Mouse (Mus musculus): ENCODE data around the gene Prelid3b. TPM values are rescaled to one million over a fixed set of nuclear protein-coding genes. Genes with fewer than 3 reads are reported as not detected.
A peak's percentile ranks its signal among the peaks of the same experiment; 100 is the strongest.

Prelid3b gene
- polyA plus RNA-seq, 1 experiment from 2014 or later = 117 TPM

- H3K9ac ChIP-seq (ENCODE audit: low read length) = no peak overlapping the region
Observed at GRCm38 (mm10) chr2:174446492-174446891, 26.4 kb downstream of the Prelid3b start.

GRCm38 (mm10) chr2:174445018-174445417 is 27.9 kb downstream of the Prelid3b start:
- ATAC-seq (ENCODE audit: low read depth) = no peak
- Histone ChIP-seq H3K27ac (ENCODE audit: low read length) (no peak overlapping the region), H3K9me3 (ENCODE audit: control insufficient read depth, low read length) (no peaks in the 10 kb centered on the region), H3K36me3 (ENCODE audit: control insufficient read depth, insufficient read depth, low read length) (no peaks in the 10 kb centered on the region), H3K4me3 (ENCODE audit: low read length) (no peak overlapping the region), H3K4me1 (replicated peaks; ENCODE audit: control insufficient read depth, insufficient read depth, low read length) (peaks cover 30% of the 10 kb centered on the region), H3K9ac (ENCODE audit: low read length) (no peak overlapping the region), H3K27me3 (ENCODE audit: control insufficient read depth, insufficient read depth, low read depth, low read length) (no peaks in the 10 kb centered on the region), H3K4me2 (ENCODE audit: low read depth, low read length) (no peak overlapping the region)
- 71% methylated on average over 6 of the region's 6 CpGs for WGBS

More at GRCm38 (mm10) chr2:174446492-174446891, 26.4 kb downstream of the Prelid3b start:
- no peak overlapping the region for H3K4me2 ChIP-seq (ENCODE audit: low read depth, low read length)
- H3K27me3 ChIP-seq (ENCODE audit: control insufficient read depth, insufficient read depth, low read depth, low read length) = no peaks in the 10 kb centered on the region
- ATAC-seq (ENCODE audit: low read depth) = no peak
- peaks cover 27% of the 10 kb centered on the region for H3K4me1 ChIP-seq (replicated peaks; ENCODE audit: control insufficient read depth, insufficient read depth, low read length)
- no peaks in the 10 kb centered on the region for H3K36me3 ChIP-seq (ENCODE audit: control insufficient read depth, insufficient read depth, low read length)
- peak overlapping the region; percentile 21; the same call in 1 of the 2 replicates for H3K27ac ChIP-seq (ENCODE audit: low read length)
- 34% methylated on average over 7 of the region's 7 CpGs for WGBS
- no peaks in the 10 kb centered on the region for H3K9me3 ChIP-seq (ENCODE audit: control insufficient read depth, low read length)
- H3K4me3 ChIP-seq (ENCODE audit: low read length) = no peak overlapping the region

GRCm38 (mm10) chr2:174444359-174444758 is 28.5 kb downstream of the Prelid3b start:
- Histone ChIP-seq H3K27me3 (ENCODE audit: control insufficient read depth, insufficient read depth, low read depth, low read length) (no peaks in the 10 kb centered on the region), H3K4me2 (ENCODE audit: low read depth, low read length) (no peak overlapping the region), H3K27ac (ENCODE audit: low read length) (no peak overlapping the region), H3K9me3 (ENCODE audit: control insufficient read depth, low read length) (no peaks in the 10 kb centered on the region), H3K36me3 (ENCODE audit: control insufficient read depth, insufficient read depth, low read length) (no peaks in the 10 kb centered on the region), H3K4me1 (replicated peaks; ENCODE audit: control insufficient read depth, insufficient read depth, low read length) (peaks cover 32% of the 10 kb centered on the region), H3K9ac (ENCODE audit: low read length) (no peak overlapping the region), H3K4me3 (ENCODE audit: low read length) (no peak overlapping the region)
- no peak for ATAC-seq (ENCODE audit: low read depth)
- WGBS = 65% methylated on average over 7 of the region's 7 CpGs

- Histone ChIP-seq H3K9me3 (ENCODE audit: control insufficient read depth, low read length) (no peaks in the 10 kb centered on the region), H3K9ac (ENCODE audit: low read length) (no peak overlapping the region), H3K4me2 (ENCODE audit: low read depth, low read length) (no peak overlapping the region), H3K27ac (ENCODE audit: low read length) (peak overlapping the region; percentile 86), H3K4me1 (replicated peaks; ENCODE audit: control insufficient read depth, insufficient read depth, low read length) (peaks cover 41% of the 10 kb centered on the region), H3K4me3 (ENCODE audit: low read length) (no peak overlapping the region), H3K36me3 (ENCODE audit: control insufficient read depth, insufficient read depth, low read length) (no peaks in the 10 kb centered on the region), H3K27me3 (ENCODE audit: control insufficient read depth, insufficient read depth, low read depth, low read length) (no peaks in the 10 kb centered on the region)
- WGBS = 24% methylated on average over 2 of the region's 2 CpGs
- ATAC-seq (ENCODE audit: low read depth) = no peak
Observed at GRCm38 (mm10) chr2:174443046-174443445, 29.8 kb downstream of the Prelid3b start.

- H3K27ac ChIP-seq (ENCODE audit: low read length) = peak overlapping the region; percentile 86
- no peaks in the 10 kb centered on the region for H3K9me3 ChIP-seq (ENCODE audit: control insufficient read depth, low read length)
- H3K9ac ChIP-seq (ENCODE audit: low read length) = no peak overlapping the region
- H3K4me3 ChIP-seq (ENCODE audit: low read length) = no peak overlapping the region
- H3K27me3 ChIP-seq (ENCODE audit: control insufficient read depth, insufficient read depth, low read depth, low read length) = no peaks in the 10 kb centered on the region
- WGBS = 51% methylated on average over 9 of the region's 9 CpGs
- H3K4me2 ChIP-seq (ENCODE audit: low read depth, low read length) = peak overlapping the region; percentile 3; the same call in 1 of the 2 replicates
- H3K4me1 ChIP-seq (replicated peaks; ENCODE audit: control insufficient read depth, insufficient read depth, low read length) = peaks cover 47% of the 10 kb centered on the region
- H3K36me3 ChIP-seq (ENCODE audit: control insufficient read depth, insufficient read depth, low read length) = no peaks in the 10 kb centered on the region
- ATAC-seq (ENCODE audit: low read depth) = peak; percentile 11; the same call in 1 of the 2 replicates
Observed at GRCm38 (mm10) chr2:174442460-174442859, 30.4 kb downstream of the Prelid3b start.

- Histone ChIP-seq H3K27ac (ENCODE audit: low read length) (peak overlapping the region; percentile 86), H3K27me3 (ENCODE audit: control insufficient read depth, insufficient read depth, low read depth, low read length) (no peaks in the 10 kb centered on the region), H3K9me3 (ENCODE audit: control insufficient read depth, low read length) (no peaks in the 10 kb centered on the region), H3K4me1 (replicated peaks; ENCODE audit: control insufficient read depth, insufficient read depth, low read length) (peaks cover 50% of the 10 kb centered on the region), H3K9ac (ENCODE audit: low read length) (no peak overlapping the region), H3K4me3 (ENCODE audit: low read length) (no peak overlapping the region), H3K4me2 (ENCODE audit: low read depth, low read length) (peak overlapping the region; percentile 20; the same call in 1 of the 2 replicates), H3K36me3 (ENCODE audit: control insufficient read depth, insufficient read depth, low read length) (no peaks in the 10 kb centered on the region)
- 33% methylated on average over 4 of the region's 4 CpGs for WGBS
- ATAC-seq (ENCODE audit: low read depth) = peak; percentile 73
Observed at GRCm38 (mm10) chr2:174441898-174442297, 31.0 kb downstream of the Prelid3b start.

GRCm38 (mm10) chr2:174439961-174440360 is 32.9 kb downstream of the Prelid3b start:
- H3K9ac ChIP-seq (ENCODE audit: low read length) = no peak overlapping the region
- no peak overlapping the region for H3K27ac ChIP-seq (ENCODE audit: low read length)
- no peak overlapping the region for H3K4me3 ChIP-seq (ENCODE audit: low read length)
- ATAC-seq (ENCODE audit: low read depth) = no peak
- H3K27me3 ChIP-seq (ENCODE audit: control insufficient read depth, insufficient read depth, low read depth, low read length) = no peaks in the 10 kb centered on the region
- H3K4me1 ChIP-seq (replicated peaks; ENCODE audit: control insufficient read depth, insufficient read depth, low read length) = peaks cover 42% of the 10 kb centered on the region
- no peaks in the 10 kb centered on the region for H3K9me3 ChIP-seq (ENCODE audit: control insufficient read depth, low read length)
- WGBS = 87% methylated on average over 9 of the region's 9 CpGs
- H3K4me2 ChIP-seq (ENCODE audit: low read depth, low read length) = no peak overlapping the region
- 0 out of 2 replicates have a peak, but pooled peaks cover 2% of the 10 kb centered on the region for H3K36me3 ChIP-seq (ENCODE audit: control insufficient read depth, insufficient read depth, low read length)

- H3K9me3 ChIP-seq (ENCODE audit: control insufficient read depth, low read length) = no peaks in the 10 kb centered on the region
- H3K9ac ChIP-seq (ENCODE audit: low read length) = peak overlapping the region; percentile 77
- H3K27me3 ChIP-seq (ENCODE audit: control insufficient read depth, insufficient read depth, low read depth, low read length) = no peaks in the 10 kb centered on the region
- peak overlapping the region; percentile 90; the same call in 1 of the 2 replicates for H3K4me2 ChIP-seq (ENCODE audit: low read depth, low read length)
- H3K4me1 ChIP-seq (replicated peaks; ENCODE audit: control insufficient read depth, insufficient read depth, low read length) = peaks cover 42% of the 10 kb centered on the region
- 0 out of 2 replicates have a peak, but pooled peaks cover 2% of the 10 kb centered on the region for H3K36me3 ChIP-seq (ENCODE audit: control insufficient read depth, insufficient read depth, low read length)
- no peak overlapping the region for H3K4me3 ChIP-seq (ENCODE audit: low read length)
- 59% methylated on average over 5 of the region's 5 CpGs for WGBS
- ATAC-seq (ENCODE audit: low read depth) = no peak
- no peak overlapping the region; the same call in 1 of the 2 replicates for H3K27ac ChIP-seq (ENCODE audit: low read length)
Observed at GRCm38 (mm10) chr2:174439450-174439838, 33.4 kb downstream of the Prelid3b start.

GRCm38 (mm10) chr2:174438737-174439449 is 34.0 kb downstream of the Prelid3b start, which contains the start of gene Ctsz:
Gene Ctsz (minus strand): TSS chr2:174439039.
- peak within 1 kb of the TSS; percentile 74 for H3K4me3 ChIP-seq (ENCODE audit: low read length)
- no peaks in the 10 kb centered on the region for H3K27me3 ChIP-seq (ENCODE audit: control insufficient read depth, insufficient read depth, low read depth, low read length)
- H3K36me3 ChIP-seq (ENCODE audit: control insufficient read depth, insufficient read depth, low read length) = 0 out of 2 replicates have a peak, but pooled peaks cover 2% of the 10 kb centered on the region
- peak within 1 kb of the TSS; percentile 90 for H3K4me2 ChIP-seq (ENCODE audit: low read depth, low read length)
- peak within 1 kb of the TSS; percentile 9 for H3K27ac ChIP-seq (ENCODE audit: low read length)
- H3K9ac ChIP-seq (ENCODE audit: low read length) = peak within 1 kb of the TSS; percentile 77
- WGBS = under 1% methylated on average over 38 of the region's 38 CpGs
- ATAC-seq (ENCODE audit: low read depth) = peak; percentile 75
- H3K4me1 ChIP-seq (replicated peaks; ENCODE audit: control insufficient read depth, insufficient read depth, low read length) = peaks cover 42% of the 10 kb centered on the region
- no peaks in the 10 kb centered on the region for H3K9me3 ChIP-seq (ENCODE audit: control insufficient read depth, low read length)

All from lung, embryonic 16.5 days (tissue).